Mouse (Mus musculus): ENCODE measurements around the gene Smcr8.

The Smcr8 gene

GRCm38 (mm10) chr11:60776829-60777740 lies at the start of gene Smcr8, which contains the start of gene Top3a:
Gene Smcr8 (plus strand): TSS chr11:60777524.
Gene Top3a (minus strand): TSS chr11:60777365.
- in situ Hi-C loops (cut with MboI, MseI): loop anchor here (5.0 kb wide), 1 partner anchor 80 kb away; the partner anchor contains the start of gene Llgl1

DNA sequence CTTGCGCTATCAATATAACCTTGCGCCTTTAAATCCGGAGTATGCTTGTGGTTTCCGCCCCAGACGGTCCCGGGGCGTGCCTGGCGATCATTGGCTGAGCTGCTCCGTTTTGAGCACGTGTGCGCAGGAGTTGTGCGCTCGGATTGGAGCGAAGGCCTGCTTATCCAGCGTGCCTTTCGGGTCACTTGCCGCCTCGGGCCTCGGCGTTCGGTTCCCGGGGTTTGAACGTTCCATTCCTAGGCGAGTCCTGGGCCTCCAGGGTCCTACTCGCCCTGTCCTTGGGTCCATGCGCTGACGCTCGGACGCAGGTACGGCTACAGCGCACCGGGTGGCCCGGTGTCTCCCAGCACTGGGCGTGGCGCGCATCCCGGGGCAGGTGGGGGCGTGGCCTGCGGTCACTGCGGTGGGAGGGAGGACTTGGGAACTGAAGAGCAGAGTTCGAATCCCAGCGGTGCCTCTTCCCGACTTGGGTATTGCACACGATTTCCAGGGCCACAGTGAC lies 49.0 kb upstream of the Smcr8 start, which contains the start of gene Mief2:
Mief2 (plus strand) TSS at position 139 of the 502 bp plus-strand sequence.
- in situ Hi-C loops (cut with MboI, MseI): no loop called here

GRCm38 (mm10) chr11:60729217-60729641 lies 48.1 kb upstream of the Smcr8 start:
- in situ Hi-C loops (cut with MboI, MseI): no loop called here

- in situ Hi-C loops (cut with MboI, MseI): no loop called here
Observed at GRCm38 (mm10) chr11:60730169-60730568, 47.2 kb upstream of the Smcr8 start.

DNA sequence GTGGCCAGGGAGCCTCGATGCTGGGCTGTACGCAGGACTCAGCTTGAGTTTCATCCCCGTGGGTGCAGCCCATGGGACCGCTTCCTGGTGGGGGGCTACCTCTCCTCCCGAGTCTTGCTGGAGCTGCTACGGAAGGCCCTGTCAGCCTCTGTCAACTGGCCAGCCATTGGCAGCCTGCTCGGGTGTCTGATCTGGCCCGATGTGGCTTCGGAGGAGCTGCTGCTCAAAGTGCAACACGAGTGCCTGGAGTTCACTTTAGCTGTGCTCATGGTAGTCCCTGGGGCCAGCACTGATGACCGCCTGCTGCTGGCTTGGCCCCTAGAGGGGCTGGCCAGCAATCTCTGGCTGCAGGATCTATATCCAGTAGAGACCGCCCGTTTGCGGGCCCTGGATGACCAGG lies 46.1 kb upstream of the Smcr8 start:
- in situ Hi-C loops (cut with MboI, MseI): no loop called here

GRCm38 (mm10) chr11:60734206-60734605 lies 43.1 kb upstream of the Smcr8 start:
- in situ Hi-C loops (cut with MboI, MseI): no loop called here

- in situ Hi-C loops (cut with MboI, MseI): no loop called here
Observed at GRCm38 (mm10) chr11:60735191-60735590, 42.1 kb upstream of the Smcr8 start.

- in situ Hi-C loops (cut with MboI, MseI): no loop called here
Observed at GRCm38 (mm10) chr11:60736491-60736890, 40.8 kb upstream of the Smcr8 start.

- in situ Hi-C loops (cut with MboI, MseI): no loop called here
Observed at GRCm38 (mm10) chr11:60737450-60737849, 39.9 kb upstream of the Smcr8 start.

DNA sequence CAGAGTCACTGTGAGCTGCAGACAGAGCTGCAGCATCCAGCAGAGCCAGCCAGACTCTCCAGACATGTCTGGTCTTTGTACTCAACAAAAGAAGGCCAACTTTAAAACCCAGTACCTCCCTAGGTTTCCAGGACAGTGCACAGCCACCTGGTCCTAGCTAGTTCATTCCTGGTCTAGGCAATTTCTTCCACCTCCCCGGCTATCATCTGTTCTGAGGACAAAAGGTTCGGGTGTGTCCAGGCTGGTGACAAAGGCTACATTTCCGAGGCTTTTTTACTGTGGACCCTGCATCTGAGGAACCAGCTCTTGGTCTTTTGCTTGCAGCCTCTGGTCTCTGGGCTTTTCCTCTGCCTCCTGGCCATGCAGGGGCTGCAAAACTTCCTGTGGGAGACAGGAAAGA lies 37.0 kb upstream of the Smcr8 start:
- in situ Hi-C loops (cut with MboI, MseI): no loop called here

DNA sequence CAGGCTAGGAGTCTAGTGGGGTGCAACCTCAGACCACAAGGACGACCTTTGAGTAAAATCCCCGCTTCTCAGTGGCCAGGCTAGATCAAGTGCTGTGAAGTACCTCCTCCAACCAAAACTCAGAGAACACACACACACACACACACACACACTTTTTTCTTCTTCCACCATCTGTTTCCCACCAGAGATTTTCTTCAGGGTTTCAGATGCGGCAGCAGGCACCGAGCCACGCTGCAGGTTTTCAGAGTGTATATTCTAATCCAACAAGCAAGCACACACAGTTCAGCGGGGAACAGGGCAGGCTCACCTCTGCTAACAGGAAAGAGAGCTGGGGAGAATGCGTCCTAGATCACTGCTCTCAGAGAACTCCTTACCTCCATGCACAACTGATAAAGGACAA lies 21.8 kb upstream of the Smcr8 start:
- in situ Hi-C loops (cut with MboI, MseI): no loop called here

GRCm38 (mm10) chr11:60761681-60762080 lies 15.6 kb upstream of the Smcr8 start:
- in situ Hi-C loops (cut with MboI, MseI): loop anchor here (10.0 kb wide), 1 partner anchor 1837 kb away; no protein-coding TSS in a partner anchor

- in situ Hi-C loops (cut with MboI, MseI): loop anchor here (10.0 kb wide), 1 partner anchor 1842 kb away; no protein-coding TSS in a partner anchor
Observed at GRCm38 (mm10) chr11:60766969-60767368, 10.4 kb upstream of the Smcr8 start.

DNA sequence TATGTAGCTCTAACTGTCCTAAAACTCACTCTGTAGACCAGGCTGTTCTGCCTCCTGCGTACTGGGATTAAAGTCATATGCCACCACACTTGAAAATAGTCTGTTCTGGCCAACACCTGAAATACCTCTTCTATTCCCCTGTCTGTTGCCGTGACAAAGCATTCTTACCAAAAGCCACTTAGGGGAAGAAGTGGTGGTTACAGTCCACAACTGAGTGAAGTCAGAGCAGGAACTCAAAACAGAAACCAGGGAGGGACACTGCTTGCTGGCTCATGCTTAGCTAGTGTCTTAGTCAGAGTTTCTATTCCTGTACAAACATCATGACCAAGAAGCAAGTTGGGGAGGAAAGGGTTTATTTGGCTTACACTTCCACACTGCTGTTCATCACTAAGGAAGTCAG lies 8.0 kb upstream of the Smcr8 start:
- in situ Hi-C loops (cut with MboI, MseI): loop anchor here (10.0 kb wide), 1 partner anchor 1845 kb away; no protein-coding TSS in a partner anchor

DNA sequence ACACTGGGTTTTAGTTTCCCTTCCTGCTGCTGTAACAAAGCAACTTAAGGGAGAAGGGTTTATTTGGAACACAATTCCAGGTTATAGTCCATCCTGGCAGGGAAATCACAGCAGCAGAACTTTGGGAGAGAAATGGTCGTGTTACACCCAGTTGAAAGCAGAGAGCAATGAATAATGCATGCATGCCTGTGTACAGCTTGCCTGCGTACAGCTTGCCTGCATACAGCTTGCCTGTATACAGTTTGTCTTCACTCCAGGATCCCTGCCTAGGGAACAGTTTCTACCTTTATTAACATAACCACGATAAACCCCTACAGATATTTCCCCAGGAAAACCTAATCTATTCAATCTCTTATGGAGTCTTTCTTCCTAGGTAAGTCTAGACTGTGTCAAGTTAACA lies 6.5 kb upstream of the Smcr8 start:
- in situ Hi-C loops (cut with MboI, MseI): no loop called here

- in situ Hi-C loops (cut with MboI, MseI): no loop called here
Observed at GRCm38 (mm10) chr11:60772161-60772560, 5.2 kb upstream of the Smcr8 start.

DNA sequence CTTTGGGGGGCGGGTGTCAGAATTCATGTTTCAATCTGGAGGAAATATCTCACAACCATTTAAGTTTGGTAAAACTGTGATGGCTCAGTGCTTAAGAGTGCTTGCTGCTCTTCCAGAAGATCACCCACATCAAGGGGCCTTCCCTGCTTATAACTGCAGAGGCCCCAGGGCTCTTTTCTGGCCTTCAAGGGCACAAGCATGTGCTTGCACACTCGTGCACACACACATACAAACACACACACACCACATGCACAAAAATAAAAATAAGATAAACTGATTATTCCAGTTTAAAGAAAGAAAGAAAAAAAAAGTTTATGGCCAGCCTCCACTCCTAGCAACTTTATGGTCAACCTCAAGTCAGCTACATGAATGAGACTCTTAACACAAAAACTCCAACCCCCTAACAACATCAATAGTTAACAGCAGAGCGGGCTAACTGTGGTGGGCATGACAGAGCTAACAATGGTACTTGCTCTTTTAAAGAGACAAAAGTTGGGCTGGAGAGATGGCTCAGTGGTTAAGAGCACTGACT lies 3.1 kb upstream of the Smcr8 start:
- in situ Hi-C loops (cut with MboI, MseI): no loop called here

- in situ Hi-C loops (cut with MboI, MseI): loop anchor here (5.0 kb wide), 1 partner anchor 78 kb away; the partner anchor contains the start of gene Llgl1
Observed at GRCm38 (mm10) chr11:60774841-60775240, 2.5 kb upstream of the Smcr8 start.

GRCm38 (mm10) chr11:60775578-60775977 lies 1.7 kb upstream of the Smcr8 start:
- in situ Hi-C loops (cut with MboI, MseI): loop anchor here (5.0 kb wide), 1 partner anchor 78 kb away; the partner anchor contains the start of gene Llgl1

GRCm38 (mm10) chr11:60776107-60776828 lies 1.1 kb upstream of the Smcr8 start:
- in situ Hi-C loops (cut with MboI, MseI): loop anchor here (5.0 kb wide), 1 partner anchor 79 kb away; the partner anchor contains the start of gene Llgl1

GRCm38 (mm10) chr11:60777801-60778370 lies 562 bp downstream of the Smcr8 start:
- in situ Hi-C loops (cut with MboI, MseI): loop anchor here (5.0 kb wide), 1 partner anchor 81 kb away; the partner anchor contains the start of gene Llgl1
